Mouse (Mus musculus) hindbrain, embryonic 11.5 days (tissue): ENCODE results near the gene Trank1. TPM values are rescaled to one million over a fixed set of nuclear protein-coding genes. Genes with fewer than 3 reads are reported as not detected.
A peak's percentile ranks its signal among the peaks of the same experiment; 100 is the strongest.

ENCODE experiments used
- ATAC-seq: fragments of 200-750 bp; cut with Nextera tagmentation; 2 replicates; pipeline ENCODE4 v1.8.0; 2017; ENCODE audit warnings: mild to moderate bottlenecking, moderate TSS enrichment, moderate library complexity; ENCODE audit not compliant: low FRiP score
- DNase-seq: peaks from one replicate; pipeline ENCODE4 v3.0.0-alpha.2; 2015; ENCODE audit warnings: low spot score
- H3K27ac ChIP-seq: fragments of 300-500 bp; sonication (generic); 2 replicates; pipeline ENCODE4 v1.5.1; 2014; ENCODE audit warnings: mild to moderate bottlenecking, low read depth, low read length
- H3K27me3 ChIP-seq: fragments of 300-500 bp; sonication (generic); 2 replicates; pipeline ENCODE4 v1.6.1; 2014; ENCODE audit warnings: mild to moderate bottlenecking, low read length, moderate library complexity, mixed read lengths; ENCODE audit not compliant: control insufficient read depth, insufficient read depth
- H3K36me3 ChIP-seq: fragments of 300-500 bp; sonication (generic); 2 replicates; pipeline ENCODE4 v1.6.1; 2014; ENCODE audit warnings: mild to moderate bottlenecking, low read length, moderate library complexity, mixed read lengths; ENCODE audit not compliant: control insufficient read depth, insufficient read depth
- H3K4me1 ChIP-seq: fragments of 300-500 bp; sonication (generic); replicated peaks from 2 replicates; pipeline ENCODE4 v1.6.1; 2014; ENCODE audit warnings: low read length, mixed read lengths; ENCODE audit not compliant: control insufficient read depth, insufficient read depth
- H3K4me2 ChIP-seq: fragments of 300-500 bp; sonication (generic); replicated peaks from 2 replicates; pipeline ENCODE4 v1.6.1; 2014; ENCODE audit warnings: mild to moderate bottlenecking, low read depth, low read length
- H3K4me3 ChIP-seq: fragments of 300-500 bp; sonication (generic); 2 replicates; pipeline ENCODE4 v1.5.1; 2014; ENCODE audit warnings: low read depth, low read length
- H3K9ac ChIP-seq: fragments of 300-500 bp; sonication (generic); 2 replicates; pipeline ENCODE4 v1.6.1; 2014; ENCODE audit warnings: low read depth, low read length
- H3K9me3 ChIP-seq: fragments of 300-500 bp; sonication (generic); 2 replicates; pipeline ENCODE4 v1.6.1; 2016; ENCODE audit warnings: low read length; ENCODE audit not compliant: control insufficient read depth
- WGBS: fragments of 180-500 bp; shearing (Covaris S2); extraction: QIAGEN DNeasy Blood & Tissue Kit; methylation state at CpG from one replicate; pipeline ENCODE4 v1.1.7; 2014; 5-methylcytosine and 5-hydroxymethylcytosine counted together
- polyA plus RNA-seq: library from polyadenylated mRNA; unstranded; fragments of >200 nt; fragmentation: Nextera tagmentation; extraction: Ambion mirVana; gene quantifications from 2 replicates; pipeline ENCODE4 v1.2.1, GENCODE M21; 2014

The Trank1 gene
- polyA plus RNA-seq, 1 experiment from 2014 or later: 0.12 TPM

- Histone ChIP-seq H3K27ac (no peak overlapping the region), H3K9ac (no peak overlapping the region), H3K27me3 (no peaks in the 10 kb centered on the region), H3K4me1 (no peaks in the 10 kb centered on the region), H3K36me3 (no peaks in the 10 kb centered on the region), H3K9me3 (no peaks in the 10 kb centered on the region), H3K4me2 (no peak overlapping the region), H3K4me3 (no peak overlapping the region)
- no peak for ATAC-seq
- no peak for DNase-seq
- 71% methylated on average over 7 of the region's 7 CpGs for WGBS
Observed at GRCm38 (mm10) chr9:111351233-111351632, 39.7 kb downstream of the Trank1 start.

GRCm38 (mm10) chr9:111351641-111352040, 40.1 kb downstream of the Trank1 start:
- Histone ChIP-seq H3K4me2 (no peak overlapping the region), H3K9ac (no peak overlapping the region), H3K9me3 (no peaks in the 10 kb centered on the region), H3K27me3 (no peaks in the 10 kb centered on the region), H3K27ac (no peak overlapping the region), H3K36me3 (no peaks in the 10 kb centered on the region), H3K4me1 (no peaks in the 10 kb centered on the region), H3K4me3 (no peak overlapping the region)
- DNase-seq: no peak
- 41% methylated on average over 1 of the region's 1 CpGs for WGBS
- no peak for ATAC-seq

- H3K36me3 ChIP-seq: no peaks in the 10 kb centered on the region
- H3K9ac ChIP-seq: no peak overlapping the region
- H3K9me3 ChIP-seq: no peaks in the 10 kb centered on the region
- H3K4me3 ChIP-seq: no peak overlapping the region
- 85% methylated on average over 3 of the region's 3 CpGs for WGBS
- ATAC-seq: no peak
- no peaks in the 10 kb centered on the region for H3K4me1 ChIP-seq
- no peak for DNase-seq
- no peak overlapping the region for H3K4me2 ChIP-seq
- no peak overlapping the region for H3K27ac ChIP-seq
- no peaks in the 10 kb centered on the region for H3K27me3 ChIP-seq
Observed at GRCm38 (mm10) chr9:111352646-111353045, 41.1 kb downstream of the Trank1 start.

GRCm38 (mm10) chr9:111355041-111355440, 43.5 kb downstream of the Trank1 start:
- no peaks in the 10 kb centered on the region for H3K36me3 ChIP-seq
- no peak overlapping the region for H3K27ac ChIP-seq
- no peak overlapping the region for H3K4me2 ChIP-seq
- H3K9ac ChIP-seq: no peak overlapping the region
- ATAC-seq (no peak), DNase-seq (no peak)
- no peak overlapping the region for H3K4me3 ChIP-seq
- WGBS: 53% methylated on average over 4 of the region's 4 CpGs
- H3K9me3 ChIP-seq: no peaks in the 10 kb centered on the region
- H3K4me1 ChIP-seq: no peaks in the 10 kb centered on the region
- H3K27me3 ChIP-seq: no peaks in the 10 kb centered on the region

- Histone ChIP-seq H3K36me3 (no peaks in the 10 kb centered on the region), H3K27me3 (no peaks in the 10 kb centered on the region), H3K9me3 (no peaks in the 10 kb centered on the region), H3K9ac (no peak overlapping the region), H3K4me3 (no peak overlapping the region), H3K27ac (no peak overlapping the region), H3K4me1 (no peaks in the 10 kb centered on the region), H3K4me2 (no peak overlapping the region)
- no peak for ATAC-seq
- DNase-seq: peak; percentile 49
- whole genome bisulfite sequencing: 42% methylated on average over 3 of the region's 3 CpGs
Observed at GRCm38 (mm10) chr9:111356386-111356785, 44.8 kb downstream of the Trank1 start.

GRCm38 (mm10) chr9:111363656-111364055, 52.1 kb downstream of the Trank1 start:
- no peaks in the 10 kb centered on the region for H3K27me3 ChIP-seq
- no peak overlapping the region for H3K27ac ChIP-seq
- DNase-seq (no peak), ATAC-seq (no peak)
- H3K4me1 ChIP-seq: no peaks in the 10 kb centered on the region
- H3K9me3 ChIP-seq: no peaks in the 10 kb centered on the region
- no peaks in the 10 kb centered on the region for H3K36me3 ChIP-seq
- H3K4me3 ChIP-seq: no peak overlapping the region
- H3K4me2 ChIP-seq: no peak overlapping the region
- no peak overlapping the region for H3K9ac ChIP-seq
- WGBS: 76% methylated on average over 7 of the region's 7 CpGs

GRCm38 (mm10) chr9:111367713-111368112, 56.2 kb downstream of the Trank1 start:
- ATAC-seq (no peak), DNase-seq (no peak)
- Histone ChIP-seq H3K4me1 (no peaks in the 10 kb centered on the region), H3K9ac (no peak overlapping the region), H3K4me2 (no peak overlapping the region), H3K9me3 (no peaks in the 10 kb centered on the region), H3K27me3 (no peaks in the 10 kb centered on the region), H3K27ac (no peak overlapping the region), H3K36me3 (no peaks in the 10 kb centered on the region), H3K4me3 (no peak overlapping the region)
- 73% methylated on average over 2 of the region's 2 CpGs for WGBS

GRCm38 (mm10) chr9:111372079-111372478, 60.5 kb downstream of the Trank1 start:
- no peaks in the 10 kb centered on the region for H3K36me3 ChIP-seq
- no peak overlapping the region for H3K9ac ChIP-seq
- no peak overlapping the region for H3K4me2 ChIP-seq
- WGBS: 85% methylated on average over 3 of the region's 3 CpGs
- no peak overlapping the region for H3K27ac ChIP-seq
- H3K9me3 ChIP-seq: no peaks in the 10 kb centered on the region
- H3K27me3 ChIP-seq: no peaks in the 10 kb centered on the region
- no peak for DNase-seq
- H3K4me3 ChIP-seq: no peak overlapping the region
- ATAC-seq: no peak
- H3K4me1 ChIP-seq: no peaks in the 10 kb centered on the region

- Histone ChIP-seq H3K4me2 (no peak overlapping the region), H3K4me1 (no peaks in the 10 kb centered on the region), H3K36me3 (no peaks in the 10 kb centered on the region), H3K27me3 (no peaks in the 10 kb centered on the region), H3K4me3 (no peak overlapping the region), H3K9me3 (no peaks in the 10 kb centered on the region), H3K27ac (no peak overlapping the region), H3K9ac (no peak overlapping the region)
- WGBS: 87% methylated on average over 6 of the region's 6 CpGs
- DNase-seq: no peak
- no peak for ATAC-seq
Observed at GRCm38 (mm10) chr9:111377868-111378267, 66.3 kb downstream of the Trank1 start.
